Mouse (Mus musculus) ES-E14 (cell line): ENCODE results near the gene Hist2h2be. TPM values are rescaled to one million over a fixed set of nuclear protein-coding genes. Genes with fewer than 3 reads are reported as not detected.

Experiments used
- DNase-seq: peaks from one replicate; pipeline ENCODE4 v3.0.0-alpha.2; 2013; ENCODE audit warnings: low read depth, low spot score
- H3K27ac ChIP-seq: 2 replicates; pipeline ENCODE4 v1.5.1; 2012; ENCODE audit warnings: low read depth, mild to moderate bottlenecking, low read length, moderate library complexity, mixed read lengths; ENCODE audit not compliant: poor library complexity, insufficient read depth, severe bottlenecking
- H3K36me3 ChIP-seq: 2 replicates; pipeline ENCODE4 v1.6.1; 2012; ENCODE audit warnings: mild to moderate bottlenecking, low read length, moderate library complexity, mixed read lengths; ENCODE audit not compliant: control insufficient read depth, poor library complexity, insufficient read depth, severe bottlenecking
- H3K4me1 ChIP-seq, 2 experiments: fragments of 150-350 bp in 1 of 2; sonication (generic) in 1 of 2; 2 replicates each; pipeline ENCODE4 v1.6.1; 2012; ENCODE audit warnings: low read length in 2 of 2, mild to moderate bottlenecking in 1 of 2, mixed read lengths in 1 of 2; ENCODE audit not compliant: control insufficient read depth in 2 of 2, insufficient read depth in 2 of 2, poor library complexity in 1 of 2
- H3K4me3 ChIP-seq, 2 experiments: fragments of 150-350 bp in 1 of 2; sonication (generic) in 1 of 2; 2 replicates each; pipeline ENCODE4 v1.5.1; 2012; ENCODE audit warnings: low read length in 2 of 2, low read depth in 1 of 2, mild to moderate bottlenecking in 1 of 2, mixed read lengths in 1 of 2; ENCODE audit not compliant: insufficient read depth in 1 of 2, poor library complexity in 1 of 2, severe bottlenecking in 1 of 2
- H3K9ac ChIP-seq: 2 replicates; pipeline ENCODE4 v1.6.1; 2012; ENCODE audit warnings: low read depth, mild to moderate bottlenecking, low read length, mixed read lengths; ENCODE audit not compliant: poor library complexity, insufficient read depth, severe bottlenecking
- H3K9me3 ChIP-seq: fragments of 150-350 bp; sonication (generic); 2 replicates; pipeline ENCODE4 v1.6.1; 2012; ENCODE audit warnings: low read depth, mild to moderate bottlenecking, low read length; ENCODE audit not compliant: control insufficient read depth, insufficient read depth
- CHD2 ChIP-seq: IDR thresholded peaks from 2 replicates; pipeline ENCODE4 v1.6.1; 2014; ENCODE audit warnings: mild to moderate bottlenecking, low read depth, low read length, inconsistent platforms
- HCFC1 ChIP-seq: IDR thresholded peaks from 2 replicates; pipeline ENCODE4 v1.6.1; 2012; ENCODE audit warnings: low read length, inconsistent platforms, borderline replicate concordance; ENCODE audit not compliant: insufficient read depth
- MAFK ChIP-seq: IDR thresholded peaks from 2 replicates; pipeline ENCODE4 v1.6.1; 2014; ENCODE audit warnings: mild to moderate bottlenecking, low read depth, low read length, inconsistent platforms; ENCODE audit not compliant: insufficient read depth
- ZC3H11A ChIP-seq: IDR thresholded peaks from 2 replicates; pipeline ENCODE4 v1.6.1; 2012; ENCODE audit warnings: low read depth, mild to moderate bottlenecking, inconsistent platforms, low read length, borderline replicate concordance
- ZNF384 ChIP-seq: IDR thresholded peaks from 2 replicates; pipeline ENCODE4 v1.6.1; 2012; ENCODE audit warnings: low read depth, low read length, inconsistent platforms
- in situ Hi-C, 2 experiments: fragments of 600-800 bp; cut with MboI; formaldehyde crosslinking; loops; one replicate each; pipeline ENCODE4 v1.15.1; 2025; ENCODE audit warnings: low sequenced_read_pairs in 2 of 2, inconsistent platforms in 1 of 2; ENCODE audit not compliant: unreplicated experiment in 2 of 2
- total RNA-seq: library from RNA; depleted of rRNA; stranded (reverse); fragments of 300-350 nt; gene quantifications from 2 replicates; pipeline ENCODE4 v1.2.3, GENCODE M21; 2012

Gene Hist2h2be
- total RNA-seq, 1 experiment: 0.80 TPM

DNA sequence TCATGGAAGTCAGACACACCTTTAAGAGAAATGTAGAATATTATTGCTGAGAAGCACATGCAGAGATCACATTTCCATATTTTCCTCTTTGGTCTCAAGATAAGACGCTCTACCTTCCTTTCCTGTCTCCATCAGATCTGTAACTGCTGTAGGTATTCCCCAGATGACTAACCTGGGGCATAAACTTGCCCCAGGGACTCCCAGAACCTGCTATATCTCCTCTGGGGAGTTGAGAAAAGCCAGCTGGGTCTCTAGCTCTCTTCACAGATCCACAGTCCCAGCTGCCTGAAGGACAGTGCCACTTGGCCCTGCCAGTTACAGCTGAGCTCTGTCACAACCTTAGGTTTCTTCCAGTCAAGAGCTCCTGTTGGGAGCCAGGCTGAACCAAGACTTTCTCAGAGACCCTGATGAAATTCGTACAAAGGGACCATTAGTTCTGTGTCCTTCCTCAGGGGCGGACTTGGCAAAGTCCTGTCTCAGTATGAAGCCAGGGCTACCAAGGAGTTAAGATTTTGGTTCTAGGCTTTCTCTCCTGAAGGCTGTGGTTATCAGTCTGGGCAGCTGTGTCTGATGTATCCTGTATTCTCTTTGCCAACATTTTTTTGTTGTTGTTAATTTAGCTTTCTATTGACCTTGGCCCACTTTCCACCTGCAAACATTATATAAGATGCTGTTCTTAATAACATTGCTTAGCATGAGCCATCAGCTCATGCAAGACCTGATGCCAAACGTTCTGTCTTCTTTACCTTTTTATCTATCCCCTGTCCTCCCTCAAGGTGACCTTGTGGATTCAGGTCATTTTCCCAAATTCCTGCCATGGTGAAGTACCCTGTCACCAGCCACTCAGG lies 10.2 kb downstream of the Hist2h2be start:
- Histone ChIP-seq H3K4me1 (peaks cover 0 to 5% of the 10 kb centered on the region in 2 experiments; a peak in 2 of 4 replicates), H3K36me3 (no peaks in the 10 kb centered on the region), H3K4me3 (no peak overlapping the region), H3K27ac (no peak overlapping the region), H3K9me3 (no peaks in the 10 kb centered on the region), H3K9ac (no peak overlapping the region)
- DNase-seq: no peak
- TF ChIP-seq CHD2: no peak
- no peak for TF ChIP-seq ZC3H11A
- TF ChIP-seq MAFK: no peak
- no peak for TF ChIP-seq HCFC1
- TF ChIP-seq ZNF384: no peak
- in situ Hi-C loops: no loop called here

DNA sequence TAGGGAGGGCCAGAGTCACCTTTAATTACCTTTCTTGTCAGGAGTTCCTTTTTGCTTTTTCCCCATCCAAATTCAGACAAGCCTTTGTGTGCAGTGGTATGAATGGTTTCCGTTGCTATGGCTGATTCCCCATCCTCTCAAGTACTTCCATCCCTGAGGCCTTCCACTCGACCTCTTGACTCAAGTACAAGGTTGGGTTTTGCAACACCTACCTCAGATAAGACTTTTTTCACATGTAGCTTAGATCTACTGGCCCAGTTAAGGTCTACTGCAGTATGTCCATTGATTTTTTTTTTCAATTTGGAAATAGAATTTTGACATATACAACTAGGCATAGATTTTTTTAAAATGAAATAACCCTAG lies 10.8 kb downstream of the Hist2h2be start:
- in situ Hi-C loops: no loop called here
- Histone ChIP-seq H3K36me3 (no peaks in the 10 kb centered on the region), H3K27ac (no peak overlapping the region), H3K4me3 (no peak overlapping the region), H3K9me3 (no peaks in the 10 kb centered on the region), H3K4me1 (peaks cover 0 to 3% of the 10 kb centered on the region in 2 experiments; a peak in 3 of 4 replicates), H3K9ac (no peak overlapping the region)
- no peak for DNase-seq
- TF ChIP-seq ZNF384 (no peak), CHD2 (no peak), MAFK (no peak), ZC3H11A (no peak), HCFC1 (no peak)

- TF ChIP-seq ZNF384 (no peak), MAFK (no peak), HCFC1 (no peak), CHD2 (no peak), ZC3H11A (no peak)
Observed at GRCm38 (mm10) chr3:96234914-96235313, 14.0 kb downstream of the Hist2h2be start.

DNA sequence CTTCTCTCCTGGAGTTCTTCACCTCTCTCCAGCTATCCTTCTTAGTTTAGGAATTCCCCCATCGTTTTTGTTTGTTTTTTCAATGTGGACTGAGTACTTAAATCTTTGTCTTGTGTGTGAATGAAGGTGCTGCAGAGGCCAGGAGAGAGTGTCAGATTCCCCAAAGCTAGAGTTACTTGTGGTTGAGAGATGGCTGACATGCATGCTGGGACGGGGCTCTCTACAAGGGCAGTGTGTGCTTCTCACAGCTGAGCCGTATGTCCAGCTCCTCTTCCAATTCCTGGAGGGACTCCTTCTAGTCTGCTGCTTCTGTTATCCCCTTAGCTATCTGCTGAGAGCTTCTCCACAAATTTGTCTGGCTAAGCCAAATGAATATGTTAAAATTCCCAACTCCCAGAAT lies 14.9 kb downstream of the Hist2h2be start:
- H3K9ac ChIP-seq: no peak overlapping the region
- H3K27ac ChIP-seq: no peak overlapping the region
- no peak for DNase-seq
- no peaks in the 10 kb centered on the region for H3K9me3 ChIP-seq
- TF ChIP-seq MAFK: no peak
- no peak for TF ChIP-seq CHD2
- TF ChIP-seq ZNF384: no peak
- no peak for TF ChIP-seq ZC3H11A
- TF ChIP-seq HCFC1: no peak
- in situ Hi-C loops: no loop called here
- H3K4me1 ChIP-seq: peaks cover under 1 to 5% of the 10 kb centered on the region in 2 experiments; a peak in 3 of 4 replicates
- no peaks in the 10 kb centered on the region for H3K36me3 ChIP-seq
- H3K4me3 ChIP-seq: no peak overlapping the region

More at GRCm38 (mm10) chr3:96234914-96235313, 14.0 kb downstream of the Hist2h2be start:
- Histone ChIP-seq H3K9me3 (no peaks in the 10 kb centered on the region), H3K27ac (no peak overlapping the region), H3K36me3 (no peaks in the 10 kb centered on the region), H3K4me1 (peaks cover 0 to 5% of the 10 kb centered on the region in 2 experiments; a peak in 3 of 4 replicates), H3K4me3 (no peak overlapping the region), H3K9ac (no peak overlapping the region)
- DNase-seq: no peak
- in situ Hi-C loops: no loop called here
